Mouse (Mus musculus): ENCODE results near the gene Fbxo34. TPM values are rescaled to one million over a fixed set of nuclear protein-coding genes. Genes with fewer than 3 reads are reported as not detected.
"Not testable (repeated sequence)": the region's sequence is repeated elsewhere in the genome, so short reads cannot be mapped to it uniquely, and the experiment has no call there.

Gene Fbxo34
- 23.5 and 26.5 TPM in 2 replicates for polyA plus RNA-seq (2016; fragmentation: Nextera tagmentation; extraction: Ambion mirVana)

- 91% methylated on average over 3 of the region's 5 CpGs for WGBS
- not testable (repeated sequence) for ATAC-seq (ENCODE audit: insufficient number of reproducible peaks, insufficient read depth, low FRiP score, low TSS enrichment)
Observed at GRCm38 (mm10) chr14:47450121-47450520, at the start of gene Fbxo34. Fbxo34 (plus strand) TSS chr14:47450421.

GRCm38 (mm10) chr14:47402735-47403134 is 47.5 kb upstream of the Fbxo34 start:
- peaks cover 79% of the 10 kb centered on the region for H3K36me3 ChIP-seq

More at GRCm38 (mm10) chr14:47450121-47450520, at the start of gene Fbxo34:
- not testable (repeated sequence) for H3K36me3 ChIP-seq; H3K9ac ChIP-seq; H3K4me1 ChIP-seq; H3K9me3 ChIP-seq; H3K27ac ChIP-seq; H3K27me3 ChIP-seq; H3K4me2 ChIP-seq (replicated peaks); H3K4me3 ChIP-seq

GRCm38 (mm10) chr14:47406000-47406399 is 44.2 kb upstream of the Fbxo34 start:
- WGBS = 84% methylated on average over 9 of the region's 9 CpGs
- peaks cover 93% of the 10 kb centered on the region for H3K36me3 ChIP-seq
- no peak overlapping the region for H3K4me2 ChIP-seq (replicated peaks)

More at GRCm38 (mm10) chr14:47402735-47403134, 47.5 kb upstream of the Fbxo34 start:
- Histone ChIP-seq H3K4me1 (no peaks in the 10 kb centered on the region), H3K9me3 (no peaks in the 10 kb centered on the region), H3K27me3 (no peaks in the 10 kb centered on the region), H3K4me3 (no peak overlapping the region), H3K4me2 (replicated peaks) (no peak overlapping the region), H3K27ac (no peak overlapping the region), H3K9ac (no peak overlapping the region)
- ATAC-seq (ENCODE audit: insufficient number of reproducible peaks, insufficient read depth, low FRiP score, low TSS enrichment) = no peak
- WGBS = 90% methylated on average over 8 of the region's 8 CpGs

GRCm38 (mm10) chr14:47417346-47417745 is 32.9 kb upstream of the Fbxo34 start:
- Histone ChIP-seq H3K27ac (no peak overlapping the region), H3K27me3 (no peaks in the 10 kb centered on the region), H3K4me1 (peaks cover 18% of the 10 kb centered on the region), H3K4me2 (replicated peaks) (peak overlapping the region; percentile 77), H3K9ac (peak overlapping the region; percentile 66), H3K9me3 (no peaks in the 10 kb centered on the region), H3K4me3 (peak overlapping the region; percentile 64), H3K36me3 (peaks cover 23% of the 10 kb centered on the region)
- ATAC-seq (ENCODE audit: insufficient number of reproducible peaks, insufficient read depth, low FRiP score, low TSS enrichment) = no peak
- 26% methylated on average over 3 of the region's 3 CpGs for WGBS

More at GRCm38 (mm10) chr14:47406000-47406399, 44.2 kb upstream of the Fbxo34 start:
- no peaks in the 10 kb centered on the region for H3K27me3 ChIP-seq
- no peak overlapping the region for H3K9ac ChIP-seq
- no peak for ATAC-seq (ENCODE audit: insufficient number of reproducible peaks, insufficient read depth, low FRiP score, low TSS enrichment)
- no peaks in the 10 kb centered on the region for H3K9me3 ChIP-seq
- no peaks in the 10 kb centered on the region for H3K4me1 ChIP-seq
- H3K27ac ChIP-seq = no peak overlapping the region
- no peak overlapping the region for H3K4me3 ChIP-seq

- peak within 1 kb of the TSS; percentile 77 for H3K4me2 ChIP-seq (replicated peaks)
- H3K9ac ChIP-seq = peak within 1 kb of the TSS; percentile 66
- peaks cover 17% of the 10 kb centered on the region for H3K36me3 ChIP-seq
- peaks cover 18% of the 10 kb centered on the region for H3K4me1 ChIP-seq
- no peaks in the 10 kb centered on the region for H3K27me3 ChIP-seq
- 0 out of 2 replicates have a peak within 1 kb of the TSS, but pooled peaks have one; percentile 51 for H3K27ac ChIP-seq
- peak within 1 kb of the TSS; percentile 64 for H3K4me3 ChIP-seq
- no peaks in the 10 kb centered on the region for H3K9me3 ChIP-seq
- ATAC-seq (ENCODE audit: insufficient number of reproducible peaks, insufficient read depth, low FRiP score, low TSS enrichment) = peak; percentile 85; the same call in 1 of the 2 replicates
- WGBS = 2% methylated on average over 36 of the region's 36 CpGs
Observed at GRCm38 (mm10) chr14:47417775-47418665, 32.2 kb upstream of the Fbxo34 start, which contains the start of gene Dlgap5. Dlgap5 (minus strand) TSS chr14:47418407.

GRCm38 (mm10) chr14:47418666-47418991 is 31.6 kb upstream of the Fbxo34 start:
- peaks cover 18% of the 10 kb centered on the region for H3K4me1 ChIP-seq
- H3K9ac ChIP-seq = peak overlapping the region; percentile 51; the same call in 1 of the 2 replicates
- H3K4me2 ChIP-seq (replicated peaks) = peak overlapping the region; percentile 77
- no peak overlapping the region for H3K27ac ChIP-seq
- ATAC-seq (ENCODE audit: insufficient number of reproducible peaks, insufficient read depth, low FRiP score, low TSS enrichment) = no peak
- H3K9me3 ChIP-seq = no peaks in the 10 kb centered on the region
- H3K4me3 ChIP-seq = peak overlapping the region; percentile 64
- WGBS = 47% methylated on average over 5 of the region's 5 CpGs
- H3K36me3 ChIP-seq = peaks cover 17% of the 10 kb centered on the region
- no peaks in the 10 kb centered on the region for H3K27me3 ChIP-seq

- no peak overlapping the region for H3K27ac ChIP-seq
Observed at GRCm38 (mm10) chr14:47419034-47419625, 31.1 kb upstream of the Fbxo34 start.

GRCm38 (mm10) chr14:47419723-47420276 is 30.4 kb upstream of the Fbxo34 start:
- Histone ChIP-seq H3K27me3 (no peaks in the 10 kb centered on the region), H3K4me1 (peaks cover 18% of the 10 kb centered on the region), H3K4me3 (no peak overlapping the region), H3K4me2 (replicated peaks) (no peak overlapping the region), H3K27ac (no peak overlapping the region), H3K9me3 (no peaks in the 10 kb centered on the region), H3K36me3 (peaks cover 8% of the 10 kb centered on the region; the same call in 1 of the 2 replicates), H3K9ac (no peak overlapping the region)
- WGBS = 91% methylated on average over 24 of the region's 24 CpGs
- no peak for ATAC-seq (ENCODE audit: insufficient number of reproducible peaks, insufficient read depth, low FRiP score, low TSS enrichment)

More at GRCm38 (mm10) chr14:47419034-47419625, 31.1 kb upstream of the Fbxo34 start:
- Histone ChIP-seq H3K4me1 (peaks cover 18% of the 10 kb centered on the region), H3K27me3 (no peaks in the 10 kb centered on the region), H3K36me3 (peaks cover 15% of the 10 kb centered on the region), H3K9me3 (no peaks in the 10 kb centered on the region), H3K9ac (no peak overlapping the region), H3K4me2 (replicated peaks) (no peak overlapping the region), H3K4me3 (no peak overlapping the region)
- WGBS = 81% methylated on average over 9 of the region's 9 CpGs
- ATAC-seq (ENCODE audit: insufficient number of reproducible peaks, insufficient read depth, low FRiP score, low TSS enrichment) = no peak

GRCm38 (mm10) chr14:47421606-47422005 is 28.6 kb upstream of the Fbxo34 start:
- WGBS = 37% methylated on average over 2 of the region's 2 CpGs

GRCm38 (mm10) chr14:47422466-47422865 is 27.8 kb upstream of the Fbxo34 start:
- Histone ChIP-seq H3K4me1 (peaks cover 11% of the 10 kb centered on the region), H3K27ac (no peak overlapping the region), H3K9ac (no peak overlapping the region), H3K4me2 (replicated peaks) (no peak overlapping the region), H3K9me3 (no peaks in the 10 kb centered on the region), H3K36me3 (no peaks in the 10 kb centered on the region), H3K27me3 (no peaks in the 10 kb centered on the region), H3K4me3 (no peak overlapping the region)
- WGBS = 56% methylated on average over 4 of the region's 4 CpGs
- ATAC-seq (ENCODE audit: insufficient number of reproducible peaks, insufficient read depth, low FRiP score, low TSS enrichment) = no peak

More at GRCm38 (mm10) chr14:47421606-47422005, 28.6 kb upstream of the Fbxo34 start:
- no peaks in the 10 kb centered on the region for H3K27me3 ChIP-seq
- no peak overlapping the region for H3K27ac ChIP-seq
- no peak overlapping the region for H3K4me2 ChIP-seq (replicated peaks)
- no peak overlapping the region for H3K9ac ChIP-seq
- no peaks in the 10 kb centered on the region for H3K36me3 ChIP-seq
- no peak overlapping the region for H3K4me3 ChIP-seq
- no peak for ATAC-seq (ENCODE audit: insufficient number of reproducible peaks, insufficient read depth, low FRiP score, low TSS enrichment)
- peaks cover 18% of the 10 kb centered on the region for H3K4me1 ChIP-seq
- no peaks in the 10 kb centered on the region for H3K9me3 ChIP-seq

- H3K4me2 ChIP-seq (replicated peaks) = no peak overlapping the region
- no peak overlapping the region for H3K9ac ChIP-seq
- no peak for ATAC-seq (ENCODE audit: insufficient number of reproducible peaks, insufficient read depth, low FRiP score, low TSS enrichment)
- H3K4me3 ChIP-seq = no peak overlapping the region
- no peaks in the 10 kb centered on the region for H3K4me1 ChIP-seq
- no peaks in the 10 kb centered on the region for H3K9me3 ChIP-seq
- H3K27me3 ChIP-seq = no peaks in the 10 kb centered on the region
- no peak overlapping the region for H3K27ac ChIP-seq
- no peaks in the 10 kb centered on the region for H3K36me3 ChIP-seq
Observed at GRCm38 (mm10) chr14:47432987-47433386, 17.2 kb upstream of the Fbxo34 start.

Measured in embryonic facial prominence, embryonic 12.5 days (tissue).